Mouse (Mus musculus) midbrain, embryonic 15.5 days (tissue): ENCODE measurements around the gene Gm11444. TPM values are rescaled to one million over a fixed set of nuclear protein-coding genes. Genes with fewer than 3 reads are reported as not detected.

Experiments used
- ATAC-seq: fragments of 200-750 bp; cut with Nextera tagmentation; replicated peaks from 2 replicates; pipeline ENCODE4 v1.8.0; 2017; ENCODE audit warnings: moderate TSS enrichment
- H3K27ac ChIP-seq: fragments of 300-500 bp; sonication (generic); 2 replicates; pipeline ENCODE4 v1.5.1; 2015; ENCODE audit warnings: mild to moderate bottlenecking, inconsistent platforms
- H3K27me3 ChIP-seq: fragments of 300-500 bp; sonication (generic); replicated peaks from 2 replicates; pipeline ENCODE4 v1.6.1; 2015; ENCODE audit warnings: inconsistent platforms
- H3K36me3 ChIP-seq: fragments of 300-500 bp; sonication (generic); replicated peaks from 2 replicates; pipeline ENCODE4 v1.6.1; 2015; ENCODE audit warnings: inconsistent platforms
- H3K4me1 ChIP-seq: fragments of 300-500 bp; sonication (generic); 2 replicates; pipeline ENCODE4 v1.6.1; 2015; ENCODE audit warnings: inconsistent platforms
- H3K4me2 ChIP-seq: fragments of 300-500 bp; sonication (generic); 2 replicates; pipeline ENCODE4 v1.6.1; 2015; ENCODE audit warnings: inconsistent platforms, mild to moderate bottlenecking, moderate library complexity
- H3K4me3 ChIP-seq: fragments of 300-500 bp; sonication (generic); 2 replicates; pipeline ENCODE4 v1.5.1; 2015; ENCODE audit warnings: mild to moderate bottlenecking, inconsistent platforms
- H3K9ac ChIP-seq: fragments of 300-500 bp; sonication (generic); 2 replicates; pipeline ENCODE4 v1.6.1; 2015; ENCODE audit warnings: mild to moderate bottlenecking, inconsistent platforms
- H3K9me3 ChIP-seq: fragments of 300-500 bp; sonication (generic); 2 replicates; pipeline ENCODE4 v1.6.1; 2016; ENCODE audit warnings: inconsistent platforms
- WGBS: fragments of 180-500 bp; shearing (Covaris S2); methylation state at CpG from one replicate; pipeline ENCODE4 v1.1.7; 2015; ENCODE audit warnings: mixed read lengths; 5-methylcytosine and 5-hydroxymethylcytosine counted together
- polyA plus RNA-seq: library from polyadenylated mRNA; unstranded; fragments of >200 nt; fragmentation: Nextera tagmentation; extraction: Ambion mirVana; gene quantifications from 2 replicates; pipeline ENCODE4 v1.2.1, GENCODE M21; 2015

Gm11444 gene
- polyA plus RNA-seq, 1 experiment from 2014 or later: not detected

DNA sequence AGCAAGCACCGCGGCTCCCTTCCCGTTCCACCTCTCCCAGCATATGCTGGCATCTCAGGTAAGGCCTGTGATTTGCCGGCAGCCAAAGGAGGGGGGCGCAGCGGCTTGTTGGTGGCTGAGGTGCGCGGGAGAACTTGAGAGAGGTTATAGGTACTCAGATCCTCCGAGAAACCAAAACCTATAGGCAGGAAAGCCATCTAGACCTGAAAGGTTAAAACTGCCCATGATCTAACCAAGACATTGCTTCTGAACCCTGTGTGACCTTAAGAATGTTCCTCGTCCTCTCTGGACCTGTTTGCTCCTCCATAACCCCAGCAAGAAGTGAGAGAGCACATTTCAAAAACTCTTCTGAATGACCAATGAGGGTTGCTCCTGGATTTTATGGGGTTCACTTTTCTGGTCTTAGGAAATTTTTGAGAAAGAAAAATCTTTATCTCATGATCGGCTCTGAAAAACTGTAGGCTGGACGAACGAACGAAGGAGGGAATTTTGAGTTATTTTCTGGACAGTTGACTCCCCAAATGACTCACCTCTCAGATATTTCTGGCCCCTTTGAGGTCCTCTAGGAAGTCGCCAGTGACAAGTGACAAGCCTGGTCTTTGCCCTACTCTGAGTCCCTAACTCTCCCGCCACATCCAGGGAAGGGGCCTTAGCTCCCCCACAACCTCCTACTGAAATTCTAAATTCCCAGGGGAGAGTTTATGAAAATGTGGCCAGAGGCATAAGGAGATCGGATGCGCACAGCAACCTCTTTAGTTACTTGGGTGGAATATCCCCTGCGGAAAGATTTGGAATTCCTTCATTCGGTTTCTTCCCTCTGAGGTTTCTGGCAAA is 11.5 kb downstream of the Gm11444 start:
- Histone ChIP-seq H3K4me2 (no peak overlapping the region), H3K27me3 (peaks cover 90% of the 10 kb centered on the region), H3K4me3 (no peak overlapping the region), H3K9ac (no peak overlapping the region), H3K9me3 (no peaks in the 10 kb centered on the region), H3K27ac (no peak overlapping the region), H3K4me1 (peaks cover 23% of the 10 kb centered on the region), H3K36me3 (no peaks in the 10 kb centered on the region)
- ATAC-seq: no peak
- 5% methylated on average over 20 of the region's 20 CpGs for WGBS

DNA sequence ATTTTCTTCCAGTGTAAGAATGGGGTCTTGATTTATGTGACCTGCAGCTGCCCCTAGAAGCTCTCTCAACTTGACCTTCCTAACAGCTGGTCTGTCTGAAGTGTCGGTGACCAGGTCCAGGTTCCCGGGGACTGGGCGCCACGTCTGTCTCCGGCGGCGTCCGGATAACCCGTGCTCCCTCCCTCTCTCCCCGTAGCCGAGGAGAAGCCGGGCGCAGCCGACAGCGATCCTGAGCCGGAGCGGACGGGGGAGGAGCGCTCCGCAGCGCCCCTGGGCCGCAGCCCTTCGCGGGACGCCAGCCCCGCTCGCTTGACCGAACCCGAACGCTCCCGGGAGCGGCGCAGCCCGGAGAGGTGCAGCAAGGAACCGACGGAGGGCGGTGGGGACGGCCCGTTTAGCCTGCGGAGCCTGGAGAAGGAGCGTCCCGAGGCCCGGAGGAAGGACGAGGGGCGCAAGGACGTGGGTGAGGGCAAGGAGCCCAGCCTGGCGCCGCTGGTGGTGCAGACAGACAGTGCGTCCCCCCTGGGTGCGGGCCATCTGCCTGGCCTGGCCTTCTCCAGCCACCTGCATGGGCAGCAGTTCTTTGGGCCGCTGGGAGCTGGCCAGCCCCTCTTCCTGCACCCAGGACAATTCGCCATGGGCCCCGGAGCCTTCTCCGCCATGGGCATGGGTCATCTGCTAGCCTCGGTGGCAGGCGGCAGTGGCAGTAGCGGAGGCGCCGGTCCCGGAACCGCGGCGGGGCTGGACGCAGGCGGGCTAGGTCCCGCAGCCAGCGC is 12.3 kb downstream of the Gm11444 start:
- peaks cover 83% of the 10 kb centered on the region for H3K27me3 ChIP-seq
- no peak overlapping the region for H3K27ac ChIP-seq
- no peak overlapping the region for H3K4me3 ChIP-seq
- 1% methylated on average over 67 of the region's 67 CpGs for WGBS
- H3K36me3 ChIP-seq: no peaks in the 10 kb centered on the region
- ATAC-seq: no peak
- peaks cover 22% of the 10 kb centered on the region for H3K4me1 ChIP-seq
- no peak overlapping the region for H3K4me2 ChIP-seq
- no peak overlapping the region for H3K9ac ChIP-seq
- no peaks in the 10 kb centered on the region for H3K9me3 ChIP-seq

DNA sequence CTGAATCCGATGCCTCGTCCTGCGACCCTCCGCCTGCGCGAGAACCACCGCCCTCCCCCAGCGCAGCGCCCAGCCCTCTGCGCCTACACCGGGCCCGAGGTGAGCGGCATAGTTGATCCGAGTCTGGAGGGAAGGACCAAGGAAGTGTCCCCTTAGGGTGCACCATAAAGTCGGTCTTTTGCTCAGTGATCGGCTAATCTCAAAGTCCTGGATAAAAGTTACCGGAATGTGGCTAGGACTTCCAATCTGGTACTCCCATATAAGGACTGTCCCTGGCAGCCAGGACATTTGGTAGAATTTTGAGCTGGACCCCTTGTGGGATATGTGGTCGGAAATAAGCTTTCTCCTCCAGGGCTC is 12.9 kb downstream of the Gm11444 start:
- peaks cover 23% of the 10 kb centered on the region for H3K4me1 ChIP-seq
- no peaks in the 10 kb centered on the region for H3K36me3 ChIP-seq
- H3K4me2 ChIP-seq: no peak overlapping the region
- no peak overlapping the region for H3K9ac ChIP-seq
- H3K4me3 ChIP-seq: no peak overlapping the region
- no peaks in the 10 kb centered on the region for H3K9me3 ChIP-seq
- H3K27me3 ChIP-seq: peaks cover 81% of the 10 kb centered on the region
- 1% methylated on average over 18 of the region's 18 CpGs for WGBS
- ATAC-seq: no peak
- H3K27ac ChIP-seq: no peak overlapping the region

DNA sequence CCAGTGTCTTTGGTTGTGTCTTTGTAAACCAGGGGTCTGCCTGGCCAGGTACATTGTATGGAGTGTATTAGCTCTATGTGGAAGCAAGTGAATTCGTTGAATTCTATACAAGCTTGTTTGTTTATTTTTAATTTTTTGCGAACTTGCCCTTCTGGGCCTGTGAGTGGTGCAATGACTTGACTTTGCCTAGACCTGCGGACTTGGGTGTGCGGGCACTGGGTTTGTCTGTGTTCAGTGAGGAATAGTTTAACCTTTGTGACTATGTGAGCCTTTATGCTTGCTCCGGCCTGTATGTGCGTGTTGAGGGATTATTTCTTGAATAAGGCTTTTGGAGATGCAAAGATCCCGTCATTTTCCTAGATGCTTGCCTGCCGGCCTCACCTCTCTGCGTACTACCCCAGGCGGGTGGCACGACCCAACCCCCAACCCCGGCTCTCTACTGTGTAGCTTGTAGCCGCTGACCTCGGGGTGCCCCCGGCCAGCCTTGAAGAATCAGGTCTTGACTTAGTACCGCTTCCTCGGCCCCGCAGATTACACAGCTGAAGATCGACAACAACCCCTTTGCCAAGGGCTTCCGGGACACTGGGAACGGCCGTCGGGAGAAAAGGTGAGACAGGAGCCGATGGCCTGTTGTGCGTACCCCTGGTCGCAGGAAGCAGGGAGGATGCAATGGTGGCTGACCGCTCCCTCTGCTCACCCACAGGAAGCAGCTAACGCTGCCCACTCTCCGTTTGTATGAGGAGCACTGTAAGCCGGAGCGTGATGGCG is 13.4 kb downstream of the Gm11444 start:
- H3K4me3 ChIP-seq: no peak overlapping the region
- ATAC-seq: no peak
- no peaks in the 10 kb centered on the region for H3K9me3 ChIP-seq
- H3K27ac ChIP-seq: no peak overlapping the region
- no peak overlapping the region for H3K9ac ChIP-seq
- peaks cover 25% of the 10 kb centered on the region for H3K4me1 ChIP-seq
- WGBS: 3% methylated on average over 32 of the region's 32 CpGs
- H3K4me2 ChIP-seq: no peak overlapping the region
- H3K36me3 ChIP-seq: no peaks in the 10 kb centered on the region
- peaks cover 80% of the 10 kb centered on the region for H3K27me3 ChIP-seq

DNA sequence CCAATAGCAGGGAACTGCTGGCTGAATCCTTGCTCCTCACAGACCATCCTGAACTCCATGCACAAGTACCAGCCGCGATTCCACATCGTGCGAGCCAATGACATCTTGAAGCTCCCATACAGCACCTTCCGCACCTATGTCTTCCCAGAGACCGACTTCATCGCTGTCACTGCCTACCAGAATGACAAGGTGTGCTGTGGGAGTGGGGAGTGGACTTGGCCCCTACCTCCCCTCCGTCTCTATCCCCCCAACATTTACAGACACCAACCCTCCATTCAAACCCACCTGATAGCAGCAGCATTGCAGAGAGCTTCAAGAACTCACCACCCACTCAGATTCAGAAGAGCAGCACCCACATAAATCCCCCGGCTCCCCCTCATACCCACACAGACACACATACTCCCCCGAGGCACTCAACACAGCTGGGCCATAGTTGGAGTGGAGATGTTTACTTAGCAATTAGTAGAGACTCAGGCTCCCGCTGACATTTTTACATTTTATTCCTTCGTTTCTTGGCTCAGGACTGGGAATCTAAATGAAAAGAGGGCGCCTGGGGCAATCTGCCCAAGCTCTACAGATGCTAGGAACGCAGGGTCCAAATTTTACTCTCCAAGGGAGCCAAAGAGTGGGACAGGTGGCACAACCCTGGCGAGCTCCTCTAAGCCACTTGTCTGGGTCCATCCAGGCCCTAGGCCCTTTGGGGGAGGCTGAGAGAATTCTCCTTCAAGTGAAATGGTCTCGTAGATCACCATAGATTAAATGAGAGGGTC is 14.2 kb downstream of the Gm11444 start:
- Histone ChIP-seq H3K4me3 (no peak overlapping the region), H3K9ac (no peak overlapping the region), H3K9me3 (no peaks in the 10 kb centered on the region), H3K36me3 (no peaks in the 10 kb centered on the region), H3K4me1 (peaks cover 24% of the 10 kb centered on the region), H3K27me3 (peaks cover 77% of the 10 kb centered on the region), H3K4me2 (no peak overlapping the region), H3K27ac (no peak overlapping the region)
- WGBS: 4% methylated on average over 16 of the region's 16 CpGs
- no peak for ATAC-seq

DNA sequence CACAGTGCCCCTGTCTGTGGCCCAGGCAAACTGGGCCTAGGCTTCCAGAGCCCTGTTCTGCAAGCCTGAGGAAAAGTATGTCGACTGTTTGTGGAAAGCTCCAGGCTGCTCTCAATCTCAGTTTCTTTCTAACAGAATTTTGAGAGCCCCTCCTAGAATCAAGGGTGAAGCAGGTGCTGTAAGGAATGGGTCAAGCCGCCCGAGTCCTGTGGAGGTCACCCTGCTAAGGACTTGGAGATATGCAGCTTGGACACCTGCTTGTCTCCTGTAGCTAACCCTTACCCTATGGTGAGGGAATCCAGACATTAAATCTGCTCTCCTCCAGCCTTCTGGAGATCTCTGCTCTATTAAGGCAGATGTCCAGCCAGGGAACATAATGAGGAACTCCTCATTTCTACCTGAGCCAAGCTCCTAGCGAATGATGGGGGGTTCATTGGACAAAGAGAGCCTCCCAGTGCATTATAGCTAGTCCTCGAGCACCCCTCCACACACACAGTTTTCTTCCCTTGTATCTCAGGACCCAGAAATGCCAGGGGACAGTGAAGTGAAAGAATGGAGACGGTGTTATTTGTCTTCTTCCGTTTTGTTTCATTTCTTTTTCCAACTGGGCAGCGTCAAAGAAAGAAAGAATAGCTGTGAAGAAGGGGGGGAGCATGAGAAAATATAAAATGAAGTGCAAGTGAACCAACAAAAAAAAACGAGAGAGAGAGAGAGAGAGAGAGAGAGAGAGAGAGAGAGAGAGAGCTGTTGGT is 15.0 kb downstream of the Gm11444 start:
- H3K27me3 ChIP-seq: peaks cover 72% of the 10 kb centered on the region
- 5% methylated on average over 9 of the region's 9 CpGs for WGBS
- no peak overlapping the region for H3K27ac ChIP-seq
- H3K4me2 ChIP-seq: no peak overlapping the region
- H3K36me3 ChIP-seq: no peaks in the 10 kb centered on the region
- no peaks in the 10 kb centered on the region for H3K9me3 ChIP-seq
- no peak overlapping the region for H3K4me3 ChIP-seq
- ATAC-seq: no peak
- H3K9ac ChIP-seq: no peak overlapping the region
- peaks cover 18% of the 10 kb centered on the region for H3K4me1 ChIP-seq

DNA sequence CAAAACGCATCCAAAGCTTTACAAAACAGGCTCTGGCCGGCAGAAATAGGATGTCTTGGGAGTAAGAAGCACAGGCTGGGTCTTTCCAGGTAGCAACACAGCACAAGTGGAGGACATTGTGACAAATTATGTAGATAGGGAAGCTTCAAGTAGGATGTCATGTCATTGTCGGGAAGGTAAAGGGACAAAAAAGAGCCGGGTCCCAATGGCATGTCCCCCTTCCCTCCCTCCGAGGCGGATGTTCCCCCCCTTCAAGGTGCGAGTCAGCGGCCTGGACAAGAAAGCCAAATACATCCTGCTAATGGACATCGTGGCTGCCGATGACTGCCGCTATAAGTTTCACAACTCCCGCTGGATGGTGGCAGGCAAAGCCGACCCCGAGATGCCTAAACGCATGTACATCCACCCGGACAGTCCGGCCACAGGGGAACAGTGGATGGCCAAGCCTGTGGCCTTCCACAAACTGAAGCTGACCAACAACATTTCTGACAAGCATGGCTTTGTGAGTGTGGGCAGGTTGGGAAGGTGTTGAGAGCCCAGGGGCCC is 15.7 kb downstream of the Gm11444 start:
- H3K27me3 ChIP-seq: peaks cover 72% of the 10 kb centered on the region

DNA sequence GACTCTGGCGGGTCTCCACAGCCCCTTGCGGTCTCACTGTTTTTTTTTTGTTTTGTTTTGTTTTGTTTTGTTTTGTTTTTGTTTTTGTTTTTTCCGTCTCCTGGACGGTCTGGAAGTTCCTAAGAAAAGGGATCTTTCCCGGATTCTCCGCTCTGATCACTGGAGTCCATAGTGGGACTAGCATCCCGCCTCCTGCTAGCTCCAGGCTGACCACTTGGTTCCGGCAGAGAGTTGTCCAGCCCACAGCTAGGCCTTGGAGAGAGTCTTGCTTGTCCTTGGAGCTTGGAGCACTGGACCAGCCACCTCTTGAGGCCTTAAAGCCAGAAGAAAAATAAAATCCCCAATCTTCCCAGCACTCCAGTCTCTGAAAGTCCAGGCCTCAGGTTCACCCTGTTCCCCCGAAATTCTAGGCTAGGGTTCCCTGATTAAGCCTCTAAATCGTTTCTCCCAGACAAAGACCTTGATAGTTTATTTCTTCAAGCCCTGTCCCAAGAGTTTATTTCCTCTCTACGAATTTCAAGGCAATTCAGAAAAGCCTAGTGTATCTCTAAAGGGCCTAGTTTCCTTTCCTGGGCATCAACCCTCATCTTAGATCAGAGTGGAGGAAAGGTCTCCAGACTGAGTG is 16.3 kb downstream of the Gm11444 start:
- Histone ChIP-seq H3K27me3 (peaks cover 72% of the 10 kb centered on the region), H3K27ac (no peak overlapping the region), H3K4me2 (no peak overlapping the region), H3K4me1 (peaks cover 30% of the 10 kb centered on the region), H3K4me3 (no peak overlapping the region), H3K9me3 (no peaks in the 10 kb centered on the region), H3K36me3 (no peaks in the 10 kb centered on the region), H3K9ac (no peak overlapping the region)
- WGBS: 3% methylated on average over 11 of the region's 11 CpGs
- ATAC-seq: no peak

More for the DNA sequence above, 15.7 kb downstream of the Gm11444 start:
- Histone ChIP-seq H3K27ac (no peak overlapping the region), H3K9ac (no peak overlapping the region), H3K4me3 (no peak overlapping the region), H3K9me3 (no peaks in the 10 kb centered on the region), H3K36me3 (no peaks in the 10 kb centered on the region), H3K4me2 (no peak overlapping the region), H3K4me1 (peaks cover 25% of the 10 kb centered on the region)
- no peak for ATAC-seq
- WGBS: 5% methylated on average over 16 of the region's 17 CpGs

DNA sequence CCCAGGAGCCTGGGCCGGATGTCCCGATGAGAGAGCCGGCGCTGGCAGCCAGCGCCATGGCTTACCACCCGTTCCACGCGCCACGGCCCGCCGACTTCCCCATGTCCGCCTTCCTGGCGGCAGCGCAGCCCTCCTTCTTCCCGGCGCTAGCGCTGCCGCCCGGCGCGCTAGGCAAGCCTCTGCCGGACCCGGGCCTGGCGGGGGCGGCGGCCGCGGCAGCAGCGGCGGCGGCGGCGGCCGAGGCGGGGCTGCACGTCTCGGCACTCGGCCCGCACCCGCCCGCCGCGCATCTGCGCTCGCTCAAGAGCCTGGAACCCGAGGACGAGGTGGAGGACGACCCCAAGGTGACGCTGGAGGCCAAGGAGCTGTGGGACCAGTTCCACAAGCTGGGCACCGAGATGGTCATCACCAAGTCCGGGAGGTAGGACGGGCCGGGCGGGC is 17.0 kb downstream of the Gm11444 start:
- under 1% methylated on average over 51 of the region's 54 CpGs for WGBS
- H3K9ac ChIP-seq: no peak overlapping the region
- peak overlapping the region; percentile 50 for H3K4me2 ChIP-seq
- H3K4me1 ChIP-seq: peaks cover 30% of the 10 kb centered on the region
- H3K27ac ChIP-seq: no peak overlapping the region
- H3K4me3 ChIP-seq: peak overlapping the region; percentile 30
- no peaks in the 10 kb centered on the region for H3K36me3 ChIP-seq
- ATAC-seq: no peak
- no peaks in the 10 kb centered on the region for H3K9me3 ChIP-seq
- H3K27me3 ChIP-seq: peaks cover 71% of the 10 kb centered on the region

DNA sequence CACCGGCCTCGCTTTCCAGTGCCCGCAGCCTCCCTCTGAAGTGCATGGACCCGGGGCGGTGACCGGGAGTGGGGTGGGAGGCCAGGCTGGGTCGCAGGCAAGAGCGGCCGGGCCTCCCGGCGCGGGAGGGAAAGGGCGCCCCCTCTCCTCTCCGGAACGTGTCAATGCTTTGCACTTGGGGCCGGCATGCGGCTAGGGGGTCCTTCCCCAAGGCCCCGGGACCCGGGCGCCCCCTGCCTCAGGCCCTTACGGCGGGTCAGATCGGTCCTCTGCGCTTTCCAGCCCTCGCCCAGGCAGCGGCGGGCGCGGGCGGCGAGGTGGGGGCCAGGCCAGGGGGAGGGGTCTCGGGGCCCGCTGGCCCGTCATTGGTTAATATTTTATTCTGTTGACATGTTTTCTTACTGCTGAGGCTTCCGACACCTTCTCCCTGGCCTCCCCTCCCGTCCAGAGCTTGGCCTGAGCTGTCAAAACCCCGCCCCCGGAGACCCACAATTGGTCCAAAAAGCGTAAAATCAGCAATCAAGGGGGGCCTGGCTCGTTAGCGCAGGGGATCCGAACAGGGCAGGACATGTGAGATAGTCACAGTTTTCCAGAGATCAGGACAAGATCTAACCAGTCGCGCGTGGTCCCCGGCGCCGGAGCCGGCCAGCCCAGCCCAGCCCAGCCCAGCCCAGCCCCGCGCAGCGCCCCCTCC is 17.8 kb downstream of the Gm11444 start, which contains the start of gene Tbx2:
Gene Tbx2 (plus strand): TSS at position 321 of the 694 bp plus-strand sequence.
- H3K27me3 ChIP-seq: peaks cover 75% of the 10 kb centered on the region
- H3K9me3 ChIP-seq: no peaks in the 10 kb centered on the region
- H3K36me3 ChIP-seq: no peaks in the 10 kb centered on the region
- H3K9ac ChIP-seq: no peak within 1 kb of the TSS
- H3K4me2 ChIP-seq: peak within 1 kb of the TSS; percentile 50
- peak within 1 kb of the TSS; percentile 30 for H3K4me3 ChIP-seq
- under 1% methylated on average over 45 of the region's 52 CpGs for WGBS
- H3K27ac ChIP-seq: no peak within 1 kb of the TSS
- no peak; the same call in 1 of the 2 replicates for ATAC-seq
- peaks cover 30% of the 10 kb centered on the region for H3K4me1 ChIP-seq
